In the genomic region with DNA sequence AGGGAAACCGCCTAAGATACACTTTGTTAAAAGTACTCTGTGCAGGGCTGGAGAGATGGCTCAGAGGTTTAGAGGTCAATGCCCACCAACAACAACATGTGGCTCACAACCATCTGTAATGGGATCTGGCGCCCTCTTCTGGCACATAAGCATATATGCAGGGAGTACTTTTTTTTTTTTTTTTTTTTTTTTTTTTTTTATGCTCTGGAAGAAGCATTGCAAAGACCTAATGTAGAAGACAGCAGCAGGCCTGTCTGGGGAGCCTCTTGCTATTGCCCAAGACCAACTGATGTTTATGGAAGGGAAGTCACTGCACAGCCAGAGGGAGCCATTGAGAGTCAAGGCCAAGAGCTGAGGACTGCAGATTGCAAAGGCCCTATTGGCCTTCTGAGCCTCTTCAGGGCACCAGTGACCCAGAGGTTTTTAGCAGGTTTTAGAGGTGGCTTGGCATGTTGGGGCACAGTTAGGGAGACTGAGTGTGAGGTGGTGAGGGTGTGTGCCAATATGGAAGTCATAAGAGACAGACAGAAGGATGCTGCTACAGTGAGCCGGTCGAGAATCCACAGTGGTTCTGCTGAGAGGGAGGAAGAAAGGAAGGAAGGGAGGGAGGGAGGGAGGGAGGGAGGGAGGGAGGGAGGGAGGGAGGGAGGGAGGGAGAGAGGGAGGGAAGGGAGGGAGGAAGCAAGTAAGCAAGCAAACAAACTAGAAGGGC, we compare ENCODE assay signal across 9 mouse cellular contexts.
DNase-seq lines count a peak whose midpoint lies in the region; TF ChIP-seq lines count a peak whose summit lies in the region.
"Had no signal": no experiment of that assay in that cellular context is flagged by ENCODE, and none has a peak within 500 bp of the region (broad histone marks: within the 10 kb centered on the region; RNA-seq: fewer than 3 reads in every experiment).

No protein-coding gene starts in this region.

- WGBS in heart, embryonic 10.5 days: 54% methylated on average over 4 of the region's 4 CpGs

- TF ChIP-seq CTCF in bone marrow macrophage, adult 2 months (IDR thresholded peaks at IDR 0.05; ENCODE audit: low read depth, low read length): peak; percentile 22; the same call in 1 of the 2 replicates

- H3K4me1 ChIP-seq in heart, embryonic 10.5 days: peaks cover 17% of the 10 kb centered on the region
- no peaks in the 10 kb centered on the region for H3K4me1 ChIP-seq in bone marrow macrophage, adult 2 months (ENCODE audit: control insufficient read depth, insufficient read depth, low read length)

- H3K9me3 ChIP-seq in heart, embryonic 10.5 days: no peaks in the 10 kb centered on the region

- H3K27ac ChIP-seq in heart, embryonic 10.5 days: no peak overlapping the region
- no peak overlapping the region for H3K27ac ChIP-seq in bone marrow macrophage, adult 2 months (ENCODE audit: insufficient read depth, low read depth, low read length)

- no peak for TF ChIP-seq POLR2A in bone marrow macrophage, adult 2 months (IDR thresholded peaks at IDR 0.05; ENCODE audit: borderline replicate concordance, low read depth, low read length)

- H3K4me3 ChIP-seq in heart, embryonic 10.5 days: no peak overlapping the region
- no peak overlapping the region for H3K4me3 ChIP-seq in bone marrow macrophage, adult 2 months (ENCODE audit: insufficient read depth, low read length)

- H3K36me3 ChIP-seq in heart, embryonic 10.5 days: no peaks in the 10 kb centered on the region

- peak; percentile 85 for DNase-seq in heart, adult 11 months
- no peak for DNase-seq in heart, embryonic 10.5 days (ENCODE audit: low spot score)
- peak; percentile 10 for DNase-seq in 3T3-L1 (ENCODE audit: low read depth, low spot score)
- DNase-seq in lung, postnatal 10 days: peak; percentile 53
- no peak for DNase-seq in right cerebral cortex, postnatal 4 days
- DNase-seq in adrenal gland, adult 8-10 months: no peak
- no peak for DNase-seq in embryo, embryonic 11 days

- H3K27me3 ChIP-seq in heart, embryonic 10.5 days (ENCODE audit: insufficient read depth, poor library complexity, severe bottlenecking): no peaks in the 10 kb centered on the region; the same call in 1 of the 2 replicates
- H3K27me3 ChIP-seq: Patski had no signal

Comparison
In these comparisons a context has a peak if more than half of its experiments do, and no peak if none do; other contexts are left out.
1. DNase-seq: peak in heart, adult 11 months (single experiment), 3T3-L1 (single experiment) and lung, postnatal 10 days (single experiment); none in heart, embryonic 10.5 days (single experiment), right cerebral cortex, postnatal 4 days (single experiment), adrenal gland, adult 8-10 months (single experiment) and embryo, embryonic 11 days (single experiment).